Mouse (Mus musculus): ENCODE measurements around the gene Poldip2.

Poldip2 gene

DNA sequence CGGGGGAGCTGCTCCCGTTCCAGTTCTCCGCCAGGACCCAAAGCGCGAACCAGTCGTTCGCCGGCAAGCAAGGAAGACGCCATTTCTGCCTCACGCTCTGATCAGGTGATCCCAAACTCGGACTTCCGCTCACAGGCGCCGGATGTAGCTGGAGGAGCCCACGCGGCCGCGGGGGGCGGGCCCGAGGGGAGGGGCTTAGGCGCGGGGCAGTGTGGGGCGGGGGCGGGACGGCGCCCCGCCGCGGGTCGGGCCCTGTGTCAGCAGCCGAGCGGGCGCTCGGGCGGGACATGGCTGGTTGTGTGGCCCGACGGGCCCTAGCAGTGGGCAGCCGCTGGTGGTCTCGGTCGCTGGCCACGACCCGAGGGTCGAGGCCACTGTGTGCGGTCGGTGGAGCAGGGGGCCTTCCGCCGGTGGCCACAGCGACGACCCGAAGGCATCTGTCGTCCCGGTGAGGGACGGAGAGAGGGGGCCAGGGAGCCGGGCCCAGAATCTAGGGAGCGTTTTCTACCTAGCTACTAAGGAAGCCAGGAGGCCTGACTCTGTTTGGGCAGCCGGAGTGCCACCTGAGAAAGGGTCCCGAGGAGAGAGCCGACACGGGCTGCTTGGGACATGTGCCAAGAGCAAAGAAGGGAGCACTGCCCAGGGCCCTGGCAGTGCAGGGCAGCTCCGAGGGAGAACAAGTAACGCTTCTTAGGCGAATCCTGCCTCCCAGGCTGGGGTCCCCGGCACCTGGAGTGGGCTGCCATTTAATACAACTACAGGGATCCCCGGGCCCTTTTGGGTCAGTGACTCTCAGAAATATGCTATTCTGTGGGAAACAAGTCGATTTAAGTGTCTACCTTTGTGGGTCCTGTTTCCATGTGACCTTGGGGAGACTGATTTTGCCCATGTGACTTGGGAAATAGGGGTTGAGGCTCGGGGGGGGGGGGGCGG, at the start of gene Poldip2, which contains the start of gene Tmem199:
Gene Poldip2, plus strand, starts transcription at position 169 of the 933 bp plus-strand sequence.
Gene Tmem199, minus strand, starts transcription at position 148 of the 933 bp plus-strand sequence.
- peak; percentile 94 for DNase-seq

DNA sequence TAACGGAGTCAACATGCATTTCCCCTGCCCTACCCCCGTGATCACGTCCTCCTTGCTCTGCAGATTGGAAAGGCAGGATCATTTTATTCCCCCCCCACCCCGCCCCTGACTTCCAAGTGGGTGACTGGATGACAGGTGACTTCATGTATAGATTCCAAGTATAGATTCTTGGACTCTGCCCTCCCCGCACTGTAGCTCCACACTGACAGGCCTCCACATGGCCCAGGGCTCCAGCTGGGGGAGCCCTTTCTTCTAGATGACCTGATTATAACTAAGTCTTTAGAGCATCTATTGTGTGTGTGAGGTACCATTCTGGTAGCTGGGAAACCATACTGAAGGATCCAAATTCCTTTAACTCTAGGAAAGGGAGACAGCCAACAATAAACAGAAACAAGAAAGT, 49.3 kb upstream of the Poldip2 start:
- no peak for DNase-seq

DNA sequence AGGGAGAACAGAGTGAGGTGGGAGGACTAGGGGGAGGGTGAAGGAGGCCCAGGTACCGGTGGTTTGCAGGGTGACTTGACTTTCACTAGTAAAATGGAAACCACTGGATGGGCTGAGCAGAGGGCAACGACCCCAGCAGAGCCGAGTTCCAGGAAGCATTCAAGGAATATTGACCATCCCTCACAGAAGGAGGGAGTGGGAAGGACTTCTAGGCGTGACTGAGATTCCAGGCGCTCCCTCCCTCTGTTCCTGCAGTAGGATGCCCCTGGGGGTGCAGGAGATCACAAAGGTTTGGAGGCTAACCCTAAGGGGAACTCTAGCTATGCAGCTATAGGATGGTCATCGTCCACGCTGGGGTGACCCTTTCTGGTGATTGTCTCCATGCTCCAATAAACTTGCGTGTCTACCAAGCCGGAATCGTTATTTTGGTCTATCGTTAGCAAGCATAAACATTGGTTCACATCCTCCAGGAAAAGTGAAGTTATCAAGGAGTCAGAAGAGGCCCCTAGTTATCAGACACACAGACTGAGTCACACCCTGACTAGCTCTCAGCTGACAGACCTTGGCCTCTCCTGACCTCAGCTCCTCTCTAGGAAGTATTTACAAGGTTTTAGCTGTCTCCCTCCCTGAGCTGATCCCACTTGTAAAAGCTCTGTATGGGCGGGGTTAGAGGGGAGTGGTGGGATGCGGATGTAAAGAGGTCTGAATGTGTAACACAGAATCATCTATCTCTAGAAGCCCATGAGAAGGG, 48.5 kb upstream of the Poldip2 start:
- no peak for DNase-seq

GRCm38 (mm10) chr11:78465116-78465515, 46.9 kb upstream of the Poldip2 start:
- DNase-seq, result no peak

GRCm38 (mm10) chr11:78465568-78466180, 46.3 kb upstream of the Poldip2 start, which contains the start of gene Slc46a1:
Gene Slc46a1 (plus strand): TSS chr11:78465697.
- peak; percentile 91 for DNase-seq

DNA sequence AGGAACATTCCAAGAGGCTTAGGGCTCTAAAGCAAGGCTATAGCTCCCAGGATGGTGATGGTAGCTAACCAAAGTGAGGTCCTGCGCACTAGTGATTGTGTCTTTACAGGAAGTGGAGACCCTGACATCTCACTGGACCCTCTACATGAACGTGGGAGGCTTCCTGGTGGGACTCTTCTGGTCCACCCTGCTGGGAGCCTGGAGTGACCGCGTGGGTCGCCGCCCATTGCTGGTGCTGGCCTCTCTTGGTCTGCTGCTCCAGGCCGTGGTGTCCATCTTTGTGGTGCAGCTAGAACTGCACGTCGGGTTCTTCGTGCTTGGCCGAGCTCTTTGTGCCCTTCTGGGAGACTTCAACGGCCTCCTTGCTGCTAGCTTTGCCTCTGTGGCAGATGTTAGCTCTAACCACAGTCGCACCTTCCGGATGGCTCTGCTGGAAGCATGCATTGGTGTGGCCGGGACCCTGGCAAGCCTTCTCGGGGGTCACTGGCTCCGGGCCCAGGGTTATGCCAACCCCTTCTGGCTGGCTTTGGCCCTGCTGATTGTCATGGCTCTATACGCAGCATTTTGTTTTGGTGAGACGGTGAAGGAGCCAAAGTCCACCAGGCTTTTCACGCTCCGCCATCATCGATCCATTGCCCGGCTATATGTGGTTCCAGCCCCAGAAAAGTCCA, 45.6 kb upstream of the Poldip2 start:
- DNase-seq, result no peak

GRCm38 (mm10) chr11:78467515-78467914, 44.5 kb upstream of the Poldip2 start:
- no peak for DNase-seq

DNA sequence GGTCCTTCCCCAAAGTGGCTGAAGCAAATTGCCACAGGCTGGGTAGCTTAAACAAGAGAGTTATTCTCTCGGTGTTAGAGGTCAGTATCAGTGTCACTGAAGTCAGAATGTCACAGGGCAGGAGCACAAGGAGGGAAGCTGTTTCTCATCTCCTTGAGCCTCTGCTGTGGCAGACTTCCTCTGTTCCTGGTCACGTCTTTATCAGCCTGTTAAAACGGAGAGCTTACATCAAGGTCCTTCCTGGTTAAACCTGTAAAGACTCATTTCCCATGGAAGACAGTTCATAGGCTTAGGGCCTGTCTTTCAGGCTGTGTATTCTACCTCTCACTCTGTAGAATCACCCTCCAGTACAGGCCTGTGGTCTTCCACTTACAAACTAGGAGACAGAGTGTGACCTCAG, 44.1 kb upstream of the Poldip2 start:
- DNase-seq, result no peak

GRCm38 (mm10) chr11:78471326-78472103, 40.5 kb upstream of the Poldip2 start:
- DNase-seq, result no peak

DNA sequence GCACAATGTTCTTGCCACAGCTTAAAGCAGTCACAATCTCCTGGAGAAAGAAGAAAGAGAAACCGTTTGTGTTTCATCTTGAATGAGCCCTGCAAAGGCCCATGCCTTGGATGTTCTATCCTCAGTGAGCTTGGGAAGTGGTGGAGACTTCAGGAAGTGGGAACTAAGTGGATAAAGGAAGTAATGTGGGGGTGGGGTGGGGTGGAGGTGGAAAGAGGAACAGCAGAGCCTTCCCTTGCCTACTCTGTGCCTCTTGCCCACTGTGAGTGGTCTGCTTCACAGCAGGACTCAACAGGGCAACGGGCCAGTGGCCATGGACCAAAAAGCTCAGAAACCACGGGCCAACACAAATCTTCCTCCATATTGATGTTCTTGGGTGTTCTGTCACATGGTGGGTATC, 36.7 kb upstream of the Poldip2 start:
- no peak for DNase-seq

DNA sequence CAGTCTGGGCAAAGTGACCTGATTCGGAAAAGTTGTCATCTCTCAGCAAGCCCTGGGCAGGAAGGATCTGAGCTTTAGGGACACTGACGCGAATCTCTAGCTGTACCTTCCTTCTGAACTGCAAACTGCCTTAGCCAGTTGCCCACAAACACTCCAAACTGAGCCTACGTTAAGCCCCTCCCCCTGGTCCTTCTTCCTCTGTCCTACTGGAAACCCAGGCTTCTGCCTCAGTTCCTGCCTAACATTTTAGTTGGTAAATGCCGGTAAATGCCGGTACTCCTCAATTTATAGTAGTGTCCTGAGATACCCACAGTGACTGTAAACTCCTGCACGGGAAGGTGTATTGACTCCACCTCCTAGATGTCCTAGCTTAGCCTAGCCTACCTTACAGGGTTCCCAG, 28.4 kb upstream of the Poldip2 start:
- DNase-seq, result no peak

GRCm38 (mm10) chr11:78488168-78488567, 23.8 kb upstream of the Poldip2 start:
- DNase-seq, result peak; percentile 81

- DNase-seq, result no peak
Measured at GRCm38 (mm10) chr11:78490781-78491241, 21.2 kb upstream of the Poldip2 start.

DNA sequence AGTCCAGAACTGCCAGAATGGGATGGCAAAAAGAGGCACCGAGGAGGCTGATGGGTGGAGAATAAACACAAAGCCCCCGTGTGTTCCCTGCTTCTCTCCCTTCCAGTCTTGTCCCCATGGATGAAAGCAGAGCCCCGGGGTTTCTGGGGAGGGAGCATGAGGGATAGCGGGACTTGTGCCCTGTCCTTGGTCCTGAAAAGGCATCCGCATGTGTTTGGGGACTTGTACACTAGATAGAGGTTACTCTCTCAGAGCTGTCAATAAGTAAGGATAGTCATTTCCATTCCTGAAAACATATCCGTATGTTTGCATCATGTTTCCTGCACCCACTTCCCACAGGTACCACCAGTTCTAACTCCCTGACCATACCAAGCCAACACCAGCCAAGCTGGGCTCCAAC, 16.1 kb upstream of the Poldip2 start:
- peak; percentile 65 for DNase-seq

- DNase-seq, result peak; percentile 33
Measured at GRCm38 (mm10) chr11:78497071-78497541, 14.9 kb upstream of the Poldip2 start.

- DNase-seq, result peak; percentile 95
Measured at GRCm38 (mm10) chr11:78497544-78498522, 14.2 kb upstream of the Poldip2 start, which contains the start of gene Sarm1. Gene Sarm1 (minus strand): TSS chr11:78497754.

- DNase-seq, result no peak
Measured at GRCm38 (mm10) chr11:78499004-78499403, 13.0 kb upstream of the Poldip2 start, which contains the start of gene Vtn. Gene Vtn (plus strand): TSS chr11:78499091.

- no peak for DNase-seq
Measured at GRCm38 (mm10) chr11:78499543-78499942, 12.4 kb upstream of the Poldip2 start.

DNA sequence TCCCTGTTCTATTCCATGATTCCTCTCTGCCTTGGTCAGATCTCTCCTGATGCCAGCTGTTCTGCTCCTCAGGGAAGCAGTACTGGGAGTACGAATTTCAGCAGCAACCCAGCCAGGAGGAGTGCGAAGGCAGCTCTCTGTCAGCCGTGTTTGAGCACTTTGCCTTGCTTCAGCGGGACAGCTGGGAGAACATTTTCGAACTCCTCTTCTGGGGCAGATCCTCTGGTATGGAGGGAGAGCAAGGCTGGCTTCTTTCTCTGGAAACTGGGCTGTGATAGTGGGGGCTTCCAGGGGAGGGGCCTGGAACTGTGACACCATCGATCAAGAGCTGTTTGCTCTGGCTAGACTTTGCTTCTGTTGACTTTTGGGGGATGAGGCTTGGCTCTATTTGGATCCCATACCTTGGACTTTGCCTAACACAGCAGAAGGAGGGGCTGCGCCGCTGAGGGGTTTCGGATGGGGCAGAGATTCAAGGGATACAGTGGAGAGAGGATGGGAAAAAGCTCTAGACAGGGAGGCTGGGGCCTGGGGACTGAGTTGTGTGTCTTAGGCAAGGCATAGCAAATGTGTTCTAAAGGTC, 11.3 kb upstream of the Poldip2 start:
- DNase-seq, result no peak

DNA sequence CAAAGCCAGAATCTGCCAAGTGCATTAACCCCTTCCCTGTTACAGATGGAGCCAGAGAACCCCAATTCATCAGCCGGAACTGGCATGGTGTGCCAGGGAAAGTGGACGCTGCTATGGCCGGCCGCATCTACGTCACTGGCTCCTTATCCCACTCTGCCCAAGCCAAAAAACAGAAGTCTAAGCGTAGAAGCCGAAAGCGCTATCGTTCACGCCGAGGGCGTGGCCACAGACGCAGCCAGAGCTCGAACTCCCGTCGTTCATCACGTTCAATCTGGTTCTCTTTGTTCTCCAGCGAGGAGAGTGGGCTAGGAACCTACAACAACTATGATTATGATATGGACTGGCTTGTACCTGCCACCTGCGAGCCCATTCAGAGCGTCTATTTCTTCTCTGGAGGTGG, 10.5 kb upstream of the Poldip2 start:
- DNase-seq, result no peak

Data from lung, postnatal 10 days (tissue).